Mouse (Mus musculus) CH12.LX (cell line): ENCODE data around the gene Plekha4.

Source experiments
- CTCF ChIP-seq, 2 experiments: IDR thresholded peaks in 1 of 2; conservative IDR thresholded peaks in 1 of 2; 2 replicates each; pipeline ENCODE4 v1.5.1; 2011 to 2012; ENCODE audit warnings: low read depth in 2 of 2, low read length in 2 of 2, improper control_type of control experiment in 1 of 2, inconsistent platforms in 1 of 2, mild to moderate bottlenecking in 1 of 2, moderate library complexity in 1 of 2
- E2F4 ChIP-seq: IDR thresholded peaks from 2 replicates; pipeline ENCODE4 v1.6.1; 2011; ENCODE audit warnings: low read depth, low read length, improper control_type of control experiment; ENCODE audit not compliant: insufficient replicate concordance
- EP300 ChIP-seq: IDR thresholded peaks from 2 replicates; pipeline ENCODE4 v1.6.1; 2011; ENCODE audit warnings: low read length, improper control_type of control experiment
- POLR2A ChIP-seq: IDR thresholded peaks from 2 replicates; pipeline ENCODE4 v1.6.1; 2011; ENCODE audit warnings: low read depth, mild to moderate bottlenecking, improper control_type of control experiment, low read length
- POLR2AphosphoS2 ChIP-seq: IDR thresholded peaks from 2 replicates; pipeline ENCODE4 v1.6.1; 2011; ENCODE audit warnings: low read depth, low read length, improper control_type of control experiment
- RAD21 ChIP-seq: IDR thresholded peaks from 2 replicates; pipeline ENCODE4 v1.6.1; 2011; ENCODE audit warnings: low read depth, mild to moderate bottlenecking, low read length, improper control_type of control experiment, moderate library complexity
- SIN3A ChIP-seq: IDR thresholded peaks from 2 replicates; pipeline ENCODE4 v1.6.1; 2012; ENCODE audit warnings: low read length, improper control_type of control experiment, inconsistent platforms
- TCF12 ChIP-seq: IDR thresholded peaks from 2 replicates; pipeline ENCODE4 v1.6.1; 2014; ENCODE audit warnings: low read depth, mild to moderate bottlenecking, inconsistent platforms, low read length, improper control_type of control experiment
- UBTF ChIP-seq: IDR thresholded peaks from 2 replicates; pipeline ENCODE4 v1.6.1; 2012; ENCODE audit warnings: low read depth, mild to moderate bottlenecking, inconsistent platforms, low read length, improper control_type of control experiment, moderate library complexity
- USF2 ChIP-seq: conservative IDR thresholded peaks from 2 replicates; pipeline ENCODE4 v1.6.1; 2011; ENCODE audit warnings: low read depth, low read length, improper control_type of control experiment
- ZKSCAN1 ChIP-seq: IDR thresholded peaks from 2 replicates; pipeline ENCODE4 v1.6.1; 2012; ENCODE audit warnings: low read depth, inconsistent platforms, low read length, improper control_type of control experiment, borderline replicate concordance
- ZNF384 ChIP-seq: IDR thresholded peaks from 2 replicates; pipeline ENCODE4 v1.6.1; 2012; ENCODE audit warnings: low read depth, low read length, improper control_type of control experiment, inconsistent platforms

DNA sequence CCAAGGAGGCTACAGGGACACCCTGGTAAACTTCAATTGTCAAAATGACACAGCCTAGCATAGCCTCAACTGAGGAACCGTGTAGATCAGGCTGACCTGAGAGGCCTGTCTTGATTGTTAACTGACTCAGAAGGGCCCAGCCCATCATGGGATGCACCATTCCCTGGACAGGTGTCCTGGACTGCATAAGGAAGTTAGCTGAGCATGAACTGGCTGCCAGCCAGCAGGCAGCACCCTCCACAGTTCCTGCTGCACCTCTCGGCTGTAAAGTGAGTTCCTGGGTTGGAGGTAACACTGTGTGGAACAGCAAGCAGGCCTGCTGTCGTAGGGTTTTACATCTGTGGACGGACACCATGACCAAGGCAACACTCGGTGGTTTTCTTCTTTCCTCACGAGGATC lies 18.5 kb upstream of the Plekha4 start:
- TF ChIP-seq CTCF (conservative IDR thresholded peaks at IDR 0.05 in 1 of 2, IDR thresholded peaks at IDR 0.05 in 1 of 2; ENCODE audit: low read depth in 2 of 2, low read length in 2 of 2) (no peak), POLR2A (no peak), ZNF384 (no peak), TCF12 (no peak), E2F4 (no peak), POLR2AphosphoS2 (no peak), EP300 (no peak), RAD21 (no peak), SIN3A (no peak), UBTF (no peak), USF2 (no peak), ZKSCAN1 (no peak)
